Mouse (Mus musculus) hindbrain, embryonic 13.5 days (tissue): Measurements from ENCODE around the gene Vmn2r25. TPM values are rescaled to one million over a fixed set of nuclear protein-coding genes. Genes with fewer than 3 reads are reported as not detected.
"Not testable (repeated sequence)": the region's sequence is repeated elsewhere in the genome, so short reads cannot be mapped to it uniquely, and the experiment has no call there.

Source experiments
- ATAC-seq: fragments of 200-750 bp; cut with Nextera tagmentation; 2 replicates; pipeline ENCODE4 v1.8.0; 2017; ENCODE audit warnings: moderate TSS enrichment; ENCODE audit not compliant: low FRiP score
- H3K27ac ChIP-seq: fragments of 300-500 bp; sonication (generic); 2 replicates; pipeline ENCODE4 v1.5.1; 2015; ENCODE audit warnings: inconsistent platforms, mild to moderate bottlenecking, moderate library complexity
- H3K27me3 ChIP-seq: fragments of 300-500 bp; sonication (generic); 2 replicates; pipeline ENCODE4 v1.6.1; 2015; ENCODE audit warnings: mild to moderate bottlenecking, inconsistent platforms
- H3K36me3 ChIP-seq: fragments of 300-500 bp; sonication (generic); 2 replicates; pipeline ENCODE4 v1.6.1; 2015; ENCODE audit warnings: mild to moderate bottlenecking, inconsistent platforms
- H3K4me1 ChIP-seq: fragments of 300-500 bp; sonication (generic); replicated peaks from 2 replicates; pipeline ENCODE4 v1.6.1; 2015; ENCODE audit warnings: inconsistent platforms
- H3K4me2 ChIP-seq: fragments of 300-500 bp; sonication (generic); 2 replicates; pipeline ENCODE4 v1.6.1; 2015; ENCODE audit warnings: inconsistent platforms, mild to moderate bottlenecking, moderate library complexity
- H3K4me3 ChIP-seq: fragments of 300-500 bp; sonication (generic); 2 replicates; pipeline ENCODE4 v1.5.1; 2015; ENCODE audit warnings: mild to moderate bottlenecking, inconsistent platforms
- H3K9ac ChIP-seq: fragments of 300-500 bp; sonication (generic); 2 replicates; pipeline ENCODE4 v1.6.1; 2015; ENCODE audit warnings: mild to moderate bottlenecking, inconsistent platforms
- H3K9me3 ChIP-seq: fragments of 300-500 bp; sonication (generic); 2 replicates; pipeline ENCODE4 v1.6.1; 2016; ENCODE audit warnings: inconsistent platforms
- WGBS: fragments of 180-500 bp; shearing (Covaris S2); methylation state at CpG from one replicate; pipeline ENCODE4 v1.1.7; 2015; 5-methylcytosine and 5-hydroxymethylcytosine counted together
- polyA plus RNA-seq: library from polyadenylated mRNA; unstranded; fragments of >200 nt; fragmentation: Nextera tagmentation; extraction: Ambion mirVana; gene quantifications from 2 replicates; pipeline ENCODE4 v1.2.1, GENCODE M21; 2015

Vmn2r25 gene
- not detected in 2 replicates for polyA plus RNA-seq

- not testable (repeated sequence) for H3K27ac ChIP-seq, H3K36me3 ChIP-seq, H3K9ac ChIP-seq, H3K27me3 ChIP-seq, ATAC-seq, H3K4me1 ChIP-seq, H3K4me2 ChIP-seq, H3K4me3 ChIP-seq, H3K9me3 ChIP-seq
- 66% methylated on average over 1 of the region's 2 CpGs for WGBS
Measured at GRCm38 (mm10) chr6:123853363-123853762, at the start of gene Vmn2r25. Gene Vmn2r25, minus strand, starts transcription at chr6:123853463.

- no peak overlapping the region for H3K4me3 ChIP-seq
- H3K4me1 ChIP-seq, result no peaks in the 10 kb centered on the region
- no peaks in the 10 kb centered on the region for H3K36me3 ChIP-seq
- peaks cover 3% of the 10 kb centered on the region; the same call in 1 of the 2 replicates for H3K9me3 ChIP-seq
- no peak overlapping the region for H3K27ac ChIP-seq
- H3K4me2 ChIP-seq, result no peak overlapping the region
- no peaks in the 10 kb centered on the region for H3K27me3 ChIP-seq
- no peak overlapping the region for H3K9ac ChIP-seq
- WGBS, result 83% methylated on average over 8 of the region's 8 CpGs
- ATAC-seq, result no peak
Measured at GRCm38 (mm10) chr6:123819951-123820350, 33.3 kb downstream of the Vmn2r25 start.

GRCm38 (mm10) chr6:123810291-123810690 is 43.0 kb downstream of the Vmn2r25 start:
- not testable (repeated sequence) for H3K4me1 ChIP-seq, ATAC-seq, H3K9ac ChIP-seq, H3K4me3 ChIP-seq, H3K36me3 ChIP-seq, H3K4me2 ChIP-seq, H3K27ac ChIP-seq, H3K9me3 ChIP-seq, H3K27me3 ChIP-seq

GRCm38 (mm10) chr6:123793746-123794145 is 59.5 kb downstream of the Vmn2r25 start:
- H3K4me3 ChIP-seq, result no peak overlapping the region
- no peaks in the 10 kb centered on the region for H3K9me3 ChIP-seq
- H3K4me2 ChIP-seq, result no peak overlapping the region
- ATAC-seq, result no peak
- no peaks in the 10 kb centered on the region for H3K4me1 ChIP-seq
- 37% methylated on average over 9 of the region's 9 CpGs for WGBS
- H3K27ac ChIP-seq, result no peak overlapping the region
- no peak overlapping the region for H3K9ac ChIP-seq
- H3K27me3 ChIP-seq, result no peaks in the 10 kb centered on the region
- no peaks in the 10 kb centered on the region for H3K36me3 ChIP-seq

GRCm38 (mm10) chr6:123784857-123785256 is 68.4 kb downstream of the Vmn2r25 start:
- Histone ChIP-seq H3K4me1 (no peaks in the 10 kb centered on the region), H3K36me3 (no peaks in the 10 kb centered on the region), H3K9me3 (no peaks in the 10 kb centered on the region), H3K4me3 (no peak overlapping the region), H3K4me2 (no peak overlapping the region), H3K27me3 (no peaks in the 10 kb centered on the region), H3K27ac (no peak overlapping the region), H3K9ac (no peak overlapping the region)
- ATAC-seq, result no peak
- WGBS, result 64% methylated on average over 2 of the region's 2 CpGs

GRCm38 (mm10) chr6:123778579-123778978 is 74.7 kb downstream of the Vmn2r25 start, which contains the start of gene Vmn2r24:
Gene Vmn2r24, plus strand, starts transcription at chr6:123778879.
- no peak for ATAC-seq
- 90% methylated on average over 1 of the region's 1 CpGs for WGBS
- H3K9me3 ChIP-seq, result no peaks in the 10 kb centered on the region
- no peak within 1 kb of the TSS for H3K9ac ChIP-seq
- no peak within 1 kb of the TSS for H3K4me2 ChIP-seq
- H3K27me3 ChIP-seq, result no peaks in the 10 kb centered on the region
- no peak within 1 kb of the TSS for H3K27ac ChIP-seq
- H3K36me3 ChIP-seq, result no peaks in the 10 kb centered on the region
- H3K4me3 ChIP-seq, result no peak within 1 kb of the TSS
- H3K4me1 ChIP-seq, result no peaks in the 10 kb centered on the region

Other genes with a start within 250 kb of the Vmn2r25 start
- gene Vmn2r22, start 202.7 kb downstream of the Vmn2r25 start, polyA plus RNA-seq, result not detected in 2 replicates
- gene Vmn2r23, start 150.8 kb downstream of the Vmn2r25 start, polyA plus RNA-seq, result not detected in 2 replicates
- not detected in 2 replicates for gene Vmn2r24, start 74.6 kb downstream of the Vmn2r25 start, polyA plus RNA-seq
- not detected in 2 replicates for gene Vmn2r26, start 171.1 kb upstream of the Vmn2r25 start, polyA plus RNA-seq